Mouse (Mus musculus): ENCODE data around the gene Mrps6.
"Not testable (repeated sequence)": the region's sequence is repeated elsewhere in the genome, so short reads cannot be mapped to it uniquely, and the experiment has no call there.

Gene Mrps6

DNA sequence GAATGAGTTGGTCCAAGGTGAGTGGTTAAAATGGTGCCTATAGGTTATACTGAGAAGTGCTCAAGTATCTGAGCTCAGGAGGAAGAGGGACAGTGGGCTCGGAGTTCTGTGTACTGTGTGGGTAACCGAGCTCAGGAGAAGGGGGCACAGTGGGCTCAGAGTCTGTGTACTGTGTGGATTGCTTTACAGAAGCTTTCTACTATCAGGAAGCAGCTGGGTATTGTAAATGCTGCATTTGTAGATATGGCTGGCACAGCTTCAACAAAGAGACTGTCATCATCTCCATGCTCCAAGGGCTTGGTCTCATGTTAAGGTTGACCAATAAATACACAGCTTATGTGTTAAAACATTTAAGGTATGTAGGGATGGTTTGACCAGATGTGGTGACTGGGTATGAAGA, 6.7 kb downstream of the Mrps6 start:
- no peak for DNase-seq

DNA sequence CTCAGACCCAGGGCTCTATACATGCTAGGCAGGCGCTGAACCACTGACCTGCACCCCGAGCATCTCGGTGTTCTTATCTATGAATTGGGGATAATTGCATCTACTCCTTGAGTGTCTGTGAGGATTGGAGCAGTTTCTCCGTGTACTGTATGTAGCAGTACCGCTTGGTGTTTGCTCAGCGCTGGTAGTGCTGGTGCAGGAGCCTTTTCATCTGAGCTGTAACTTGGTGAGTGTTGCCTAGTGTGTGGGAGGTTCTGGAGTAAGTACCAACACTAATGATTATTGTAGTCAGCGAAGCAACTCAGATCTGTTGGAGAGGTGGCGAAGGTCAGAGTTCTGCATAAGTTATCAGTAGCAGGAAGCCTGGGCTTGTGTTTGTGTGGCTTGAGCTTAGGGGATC, 12.3 kb downstream of the Mrps6 start:
- DNase-seq = peak; percentile 66

DNA sequence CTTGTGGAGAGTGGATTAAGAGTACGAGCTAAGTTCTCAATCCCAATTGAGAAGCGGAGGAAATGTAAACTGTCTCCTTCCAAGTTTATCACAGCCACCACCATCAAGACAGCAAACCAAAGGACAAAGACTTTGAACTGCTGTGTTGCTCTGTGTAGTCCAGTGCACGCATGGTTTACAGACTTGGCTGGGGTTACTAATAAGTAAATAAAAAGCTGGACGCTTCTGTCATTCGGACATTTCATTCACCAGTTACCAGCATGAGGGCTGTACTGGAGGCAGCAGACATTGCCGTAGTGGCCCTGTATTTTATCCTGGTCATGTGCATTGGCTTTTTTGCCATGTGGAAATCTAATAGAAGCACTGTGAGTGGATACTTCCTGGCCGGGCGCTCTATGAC, 18.7 kb downstream of the Mrps6 start:
- DNase-seq = no peak

DNA sequence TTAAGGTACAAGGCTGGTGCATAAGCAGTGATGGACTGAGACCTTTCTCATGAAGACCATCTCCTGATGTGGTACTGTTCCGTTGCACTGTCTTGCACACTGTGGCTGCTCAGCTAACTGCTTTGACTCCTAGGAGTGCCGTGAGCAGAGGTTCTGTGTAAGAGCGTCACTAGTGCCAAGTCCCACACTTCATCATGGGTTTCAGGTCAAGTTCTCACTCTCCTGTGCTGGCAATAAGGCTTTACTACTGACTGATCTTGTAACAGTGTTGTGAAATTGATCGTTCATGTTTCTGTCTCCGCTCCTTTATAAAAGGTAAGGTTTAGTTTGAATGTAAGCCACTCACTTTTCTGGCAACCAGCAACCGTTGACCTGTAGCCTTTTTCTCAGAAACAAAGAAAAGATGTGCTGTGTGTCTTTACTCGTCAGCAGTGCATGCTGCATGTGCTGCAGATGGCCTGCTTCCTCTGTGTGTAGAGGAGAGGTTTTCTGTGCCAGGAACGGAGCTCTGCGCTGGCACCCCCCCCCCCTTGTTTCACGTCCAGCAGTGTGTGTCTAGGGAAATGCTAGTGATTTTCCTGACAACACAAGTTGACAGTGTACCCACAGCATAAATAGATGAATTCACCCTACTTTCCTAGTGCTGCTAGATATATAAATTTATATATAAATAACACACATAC, 25.8 kb downstream of the Mrps6 start:
- peak; percentile 68 for DNase-seq

DNA sequence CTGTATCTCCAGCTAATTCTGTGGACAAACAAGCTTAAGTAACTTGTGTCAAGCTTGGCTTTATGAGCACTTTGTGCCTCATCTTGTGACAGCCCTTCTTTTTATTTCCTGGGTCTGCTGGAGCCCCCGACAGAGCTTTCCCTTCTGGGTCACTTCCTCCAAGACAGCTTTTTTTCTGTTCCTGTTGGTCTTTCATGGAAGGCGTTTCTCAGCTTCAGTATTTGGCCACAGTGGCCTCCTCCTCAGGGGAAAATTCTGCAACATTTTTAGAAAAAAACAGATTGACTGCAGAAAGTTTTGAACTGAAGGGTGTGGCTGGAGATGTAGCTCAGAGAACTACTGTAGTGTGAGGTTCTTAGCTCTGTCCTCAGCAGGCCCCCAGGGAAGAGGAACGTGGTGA, 31.2 kb downstream of the Mrps6 start:
- DNase-seq = peak; percentile 76

DNA sequence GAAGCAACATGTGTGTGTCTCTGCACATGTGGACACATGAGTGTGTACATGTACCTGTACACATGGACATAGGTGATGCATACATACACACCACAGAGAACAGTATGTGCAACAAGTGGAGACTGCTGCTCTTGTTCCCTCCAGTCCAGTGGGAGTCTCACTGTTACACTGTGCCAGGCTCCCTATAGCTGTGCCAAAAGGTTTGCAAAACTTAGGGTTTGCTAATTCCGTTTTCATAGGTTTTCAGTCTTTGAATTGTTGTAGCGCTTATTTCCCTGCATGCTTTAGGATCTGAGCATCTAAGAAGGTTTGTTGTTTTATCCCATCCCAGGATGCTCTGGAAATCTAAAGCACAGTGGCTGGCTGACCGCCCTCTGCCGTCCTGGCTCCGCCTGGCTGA, 33.8 kb downstream of the Mrps6 start:
- DNase-seq = peak; percentile 79

DNA sequence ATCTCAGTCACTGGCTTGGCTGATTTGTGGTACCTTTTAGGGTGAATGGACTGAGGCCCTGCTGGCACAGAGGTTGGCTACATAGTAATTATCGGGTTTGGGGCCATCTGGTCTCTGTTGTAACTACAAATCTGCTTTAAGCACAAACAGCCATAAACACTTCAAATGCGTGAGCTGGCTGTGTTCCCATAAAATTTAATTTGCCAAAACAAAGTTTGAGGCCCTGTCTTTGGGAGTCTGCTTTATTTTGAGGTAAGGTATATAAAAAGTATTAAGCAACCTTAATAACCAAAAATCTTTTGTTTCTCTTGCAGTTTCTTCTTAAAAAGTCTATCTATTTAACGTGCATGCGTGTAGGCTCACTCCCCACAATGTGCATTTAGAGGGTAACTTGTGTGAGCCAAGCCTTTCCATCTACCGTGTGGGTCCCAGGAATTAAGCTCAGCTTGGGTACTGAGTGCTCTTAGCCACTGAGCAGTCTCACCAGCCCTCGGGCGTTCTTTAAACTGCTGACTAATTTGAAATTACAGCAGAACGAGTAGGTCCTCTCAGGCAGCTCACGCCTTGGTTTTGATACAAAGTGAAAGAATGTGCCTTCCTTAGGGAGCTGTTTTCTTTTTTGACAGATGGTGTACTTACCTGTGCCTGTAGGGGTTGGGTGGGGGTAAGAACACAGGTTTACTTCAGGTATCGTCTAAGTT, 40.4 kb downstream of the Mrps6 start:
- peak; percentile 30 for DNase-seq

DNA sequence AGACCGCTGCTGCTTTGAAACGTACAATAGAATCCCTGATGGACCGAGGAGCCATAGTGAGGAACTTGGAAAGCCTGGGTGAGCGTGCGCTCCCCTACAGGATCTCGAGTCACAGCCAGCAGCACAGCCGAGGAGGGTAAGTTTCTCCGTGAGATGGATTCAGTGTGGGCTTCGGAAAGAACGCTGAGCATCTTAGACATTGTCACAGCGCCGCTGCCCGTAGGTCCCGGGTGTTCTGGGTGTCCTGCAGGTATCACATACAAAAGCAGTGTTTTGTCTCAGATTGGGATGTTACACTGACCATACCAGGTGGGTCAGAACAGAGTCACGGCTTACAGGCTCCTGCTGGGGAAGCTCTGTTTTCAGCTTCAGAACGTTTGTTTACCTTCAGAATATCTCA, 41.5 kb downstream of the Mrps6 start:
- peak; percentile 55 for DNase-seq

DNA sequence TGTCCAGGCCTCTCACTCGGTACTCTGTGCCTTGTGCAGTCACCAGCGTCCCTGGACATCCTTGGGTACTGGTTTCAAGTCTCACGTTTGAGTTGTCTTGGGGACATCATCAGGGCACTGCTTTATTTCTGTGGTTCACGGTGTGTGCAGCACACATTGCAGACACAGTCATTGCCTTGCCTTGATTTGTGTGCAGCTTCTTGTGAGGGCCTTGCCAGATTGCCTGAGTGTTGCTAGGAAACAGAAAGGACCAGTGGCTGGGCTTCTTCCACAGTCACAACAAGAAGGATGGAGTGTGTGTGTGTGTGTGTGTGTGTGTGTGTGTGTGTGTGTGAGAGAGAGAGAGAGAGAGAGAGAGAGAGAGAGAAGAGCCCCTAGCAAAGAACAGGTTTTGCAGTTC, 42.0 kb downstream of the Mrps6 start:
- no peak for DNase-seq

DNA sequence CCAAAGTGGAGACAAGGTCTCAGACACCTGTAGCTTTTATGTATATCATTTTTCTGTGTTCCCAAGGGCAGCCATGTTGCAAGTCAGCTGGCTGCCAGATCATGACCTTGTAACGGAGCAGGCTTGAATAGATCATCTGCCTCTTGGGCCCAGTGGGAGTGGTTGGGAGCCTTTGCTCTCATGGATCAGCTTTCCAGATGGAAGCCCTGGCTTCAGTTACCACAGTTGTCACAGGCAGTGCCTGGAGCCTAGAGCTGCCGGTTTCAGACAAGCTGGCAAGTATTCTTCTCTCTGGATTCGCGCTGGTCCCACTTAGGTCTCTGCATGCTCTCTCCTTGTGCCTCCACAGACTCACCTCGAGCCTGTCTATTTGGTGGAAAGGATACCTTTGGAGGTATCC, 44.0 kb downstream of the Mrps6 start:
- DNase-seq = peak; percentile 93

DNA sequence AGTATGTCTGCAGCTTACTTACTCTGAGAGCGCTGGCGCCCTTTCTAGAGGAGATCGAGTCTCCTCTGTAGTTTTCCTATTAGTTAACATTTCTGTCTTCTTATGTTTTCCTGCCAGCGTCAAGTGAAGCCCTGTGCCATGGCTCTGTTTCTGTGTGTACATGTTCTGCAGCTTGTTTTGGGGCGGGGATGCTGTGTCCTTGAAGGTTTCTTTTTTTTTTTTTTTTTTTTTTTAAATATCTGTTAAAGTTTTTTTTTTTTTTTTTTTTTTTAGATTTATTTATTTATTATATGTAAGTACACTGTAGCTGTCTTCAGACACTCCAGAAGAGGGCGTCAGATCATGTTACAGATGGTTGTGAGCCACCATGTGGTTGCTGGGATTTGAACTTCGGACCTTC, 44.9 kb downstream of the Mrps6 start:
- DNase-seq = not testable (repeated sequence)

DNA sequence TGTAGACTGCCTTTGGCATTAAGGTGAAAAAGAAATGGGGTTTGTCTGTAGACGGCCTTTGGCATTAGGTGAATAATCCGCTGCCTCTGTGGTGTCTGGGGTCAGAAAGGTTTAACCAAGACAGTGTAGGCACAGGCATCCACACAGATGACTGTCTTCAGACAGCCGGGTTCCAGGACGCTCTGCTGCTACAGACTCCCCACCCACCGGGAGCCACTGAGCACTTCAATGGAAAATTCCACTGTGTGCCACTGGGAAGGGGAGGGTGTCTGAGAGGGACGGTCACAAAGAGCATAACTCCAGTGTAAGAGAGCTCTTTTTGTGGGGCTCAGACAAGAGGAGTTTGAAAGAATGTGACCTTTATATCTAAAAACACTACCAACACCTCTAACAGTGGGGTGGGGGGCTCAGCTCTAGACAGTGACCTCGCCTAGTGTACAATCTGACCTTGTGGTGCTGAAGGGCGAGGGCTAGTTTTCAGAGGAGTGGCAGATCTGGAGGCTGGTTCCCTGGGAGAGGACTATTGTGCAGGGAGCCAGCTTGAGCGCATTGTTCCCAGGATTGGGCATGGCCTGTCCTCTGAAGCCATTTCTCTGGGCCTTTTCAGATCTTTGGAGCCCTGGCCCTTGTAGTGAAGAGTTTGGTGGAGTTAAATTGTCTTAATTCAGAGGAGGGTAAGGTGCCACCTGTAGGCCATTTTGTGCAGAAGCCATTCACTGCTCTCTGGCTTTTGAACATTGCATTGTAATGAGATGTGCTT, 45.7 kb downstream of the Mrps6 start:
- peak; percentile 80 for DNase-seq

DNA sequence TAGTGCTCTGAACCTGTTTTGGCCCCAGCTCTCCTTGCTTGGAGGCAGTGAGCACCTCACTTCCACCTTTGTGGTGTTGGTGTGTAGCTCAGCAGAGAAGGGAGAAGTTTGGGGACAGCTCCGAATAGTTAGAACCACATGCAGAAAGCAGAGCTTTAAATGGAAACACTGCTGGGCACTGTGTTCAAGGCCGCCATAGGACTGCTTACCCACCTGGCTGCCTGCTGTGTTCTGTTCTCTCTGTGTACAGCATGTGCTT, 46.2 kb downstream of the Mrps6 start:
- peak; percentile 61 for DNase-seq

DNA sequence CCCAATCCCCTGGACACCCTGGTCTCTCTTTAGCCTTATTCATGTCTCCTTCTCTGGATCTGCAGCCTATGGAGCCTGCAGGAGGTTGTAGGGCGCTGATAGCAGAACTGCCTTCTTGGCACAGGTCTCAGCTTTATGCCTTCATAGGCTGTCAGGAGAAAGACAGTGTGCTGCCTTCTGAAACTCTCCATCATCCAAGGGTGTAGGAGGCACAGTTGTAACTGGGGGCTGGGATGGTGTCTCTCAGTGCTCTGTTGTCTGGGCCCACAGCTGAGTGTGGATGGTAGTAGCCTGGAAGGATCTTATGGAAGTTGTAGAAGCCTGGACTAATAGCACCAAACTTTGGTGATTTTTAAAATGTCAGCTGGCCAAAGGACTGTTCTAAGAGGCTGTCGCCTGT, 46.9 kb downstream of the Mrps6 start:
- peak; percentile 74 for DNase-seq

DNA sequence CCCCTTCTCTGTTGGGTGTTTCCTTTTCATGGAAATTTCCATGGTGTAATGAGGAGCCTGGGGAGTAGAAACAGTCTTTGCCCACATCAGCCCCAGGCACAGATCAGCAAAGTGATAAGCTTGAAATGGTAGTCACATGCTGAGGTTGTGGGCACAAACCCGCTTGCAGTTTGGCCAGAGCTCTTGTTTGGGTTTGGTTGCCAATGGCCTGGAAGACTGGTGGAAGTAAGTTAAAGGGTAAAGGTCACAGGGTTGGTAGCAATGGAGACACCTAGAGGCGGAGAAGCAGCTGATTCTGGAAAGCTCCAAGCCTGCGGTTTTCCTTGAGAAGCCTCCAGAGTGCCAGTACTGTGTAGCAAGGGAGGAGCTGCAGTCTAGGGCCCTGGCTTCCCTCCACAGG, 47.6 kb downstream of the Mrps6 start:
- DNase-seq = peak; percentile 86

DNA sequence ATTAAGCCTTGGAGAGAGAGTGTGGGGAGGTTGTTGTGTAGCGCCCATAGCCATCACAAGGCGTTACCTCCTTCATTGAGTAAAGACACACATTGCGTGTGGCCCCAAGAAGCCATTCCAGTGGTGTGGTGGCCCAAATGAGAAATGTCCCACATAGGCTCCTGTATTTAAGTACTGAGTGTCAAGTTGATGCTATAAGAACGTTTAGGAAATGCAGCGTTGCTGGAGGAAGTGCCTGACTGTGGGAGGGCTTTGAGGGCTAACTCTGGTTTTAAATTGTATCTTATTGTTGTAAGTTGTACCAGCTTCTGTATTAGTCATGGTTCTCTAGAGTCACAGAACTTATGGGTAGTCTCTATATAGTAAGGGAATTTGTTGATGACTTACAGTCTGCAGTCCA, 49.3 kb downstream of the Mrps6 start:
- DNase-seq = peak; percentile 66

DNA sequence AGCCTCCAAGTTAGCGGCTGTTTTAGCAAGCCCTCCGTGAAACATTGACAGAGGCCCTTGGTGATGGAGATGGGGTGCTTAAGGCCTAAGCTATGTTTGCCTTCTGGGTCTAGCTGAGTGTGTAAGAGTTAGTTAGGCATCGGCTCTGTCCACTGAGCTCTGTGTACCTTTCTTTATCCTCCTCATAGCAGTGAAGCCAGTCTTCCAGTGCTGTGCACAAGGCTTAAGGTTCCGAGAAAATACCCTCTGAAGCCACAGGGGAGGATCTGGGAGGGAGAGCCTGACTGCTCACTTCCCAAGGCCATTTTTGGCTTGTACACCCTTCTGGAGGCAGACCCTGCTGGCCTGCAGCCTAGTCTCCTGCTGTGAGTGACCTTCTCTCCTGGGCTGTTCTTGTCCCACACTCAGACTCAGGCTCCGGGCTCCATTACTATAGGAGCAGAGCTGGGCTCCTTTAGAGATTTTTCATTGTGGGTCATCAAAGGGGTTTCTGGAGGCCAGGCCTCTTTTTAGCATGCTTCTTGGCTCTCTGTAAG, 56.7 kb downstream of the Mrps6 start:
- DNase-seq = peak; percentile 95

DNA sequence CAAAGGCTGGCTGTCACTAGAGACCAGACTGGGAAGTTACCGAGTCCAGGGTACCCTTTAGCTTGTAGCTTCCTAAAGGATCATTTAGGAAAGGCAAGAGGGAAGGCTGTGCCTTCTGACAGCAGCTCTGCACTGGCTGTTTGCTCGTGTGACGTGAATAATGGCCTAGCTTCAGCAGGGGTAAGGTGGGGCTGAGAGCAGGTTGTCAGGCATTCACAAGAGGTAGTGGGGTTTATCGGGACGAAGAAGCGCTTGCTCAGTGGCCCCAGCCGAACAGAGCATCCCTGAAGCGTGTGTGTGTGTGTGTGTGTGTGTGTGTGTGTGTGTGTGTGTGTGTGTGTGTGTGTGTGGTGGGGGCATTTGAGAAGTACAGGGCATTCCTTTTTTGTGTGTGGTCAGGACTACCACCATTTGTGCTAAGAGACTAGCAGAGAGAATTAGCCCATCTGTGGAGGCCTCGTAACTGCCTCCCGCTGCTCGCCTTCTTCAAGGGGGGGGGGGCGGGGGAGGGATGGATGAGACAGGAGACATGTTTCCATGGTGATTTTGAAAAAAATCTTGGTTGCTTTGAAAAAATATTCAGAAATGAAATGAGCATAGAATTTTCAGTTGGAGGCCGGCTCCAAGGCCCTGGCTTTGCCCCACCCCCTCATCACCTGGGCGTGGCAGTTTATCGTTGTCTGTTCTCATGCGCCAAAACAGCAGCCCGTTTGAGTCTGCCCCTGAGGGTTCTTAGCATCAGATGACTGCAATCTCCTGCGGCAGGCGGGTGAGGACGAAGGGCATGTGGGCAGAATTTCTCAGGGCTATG, 57.7 kb downstream of the Mrps6 start:
- no peak for DNase-seq

DNA sequence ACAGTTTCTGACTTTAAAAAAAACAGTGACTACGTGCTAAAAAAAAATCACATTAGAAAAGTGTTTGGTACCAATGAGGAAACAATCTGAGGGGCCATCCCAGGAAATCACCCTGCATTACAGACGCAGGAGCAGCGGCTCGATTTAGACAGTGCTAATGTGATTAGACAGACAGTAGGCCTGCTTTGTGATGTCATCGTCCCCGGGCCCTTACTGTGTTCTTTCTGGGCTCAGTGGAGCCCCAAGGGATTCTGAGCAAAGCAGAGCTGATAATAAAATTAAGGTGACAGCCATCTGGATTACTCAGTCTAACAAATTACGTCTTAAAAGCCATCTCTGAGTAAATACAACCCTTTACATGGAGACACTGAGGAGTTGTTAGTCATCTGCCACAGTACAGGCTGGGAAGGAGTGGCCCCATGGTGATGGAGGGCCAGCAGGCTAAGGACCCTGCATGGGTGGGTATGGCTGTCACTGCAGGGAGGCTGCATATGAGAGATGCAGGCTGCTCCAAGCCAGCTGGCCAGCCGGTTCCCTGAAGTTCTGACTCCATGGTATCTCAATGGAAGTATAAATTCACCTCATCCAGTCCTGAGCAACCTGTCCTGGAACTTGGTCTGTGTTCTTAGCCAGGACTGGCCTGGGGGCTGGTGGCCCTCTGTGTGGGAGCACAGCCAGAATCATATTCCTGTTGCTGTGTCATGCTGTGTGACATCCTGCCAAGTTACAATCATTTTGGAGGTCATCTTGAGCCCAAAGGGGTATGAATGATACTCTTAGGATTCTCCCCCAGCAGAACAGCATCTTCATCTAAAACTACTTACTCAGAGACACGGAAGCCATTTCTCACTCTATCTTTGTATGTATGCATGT, 59.5 kb downstream of the Mrps6 start:
- DNase-seq = peak; percentile 90

DNA sequence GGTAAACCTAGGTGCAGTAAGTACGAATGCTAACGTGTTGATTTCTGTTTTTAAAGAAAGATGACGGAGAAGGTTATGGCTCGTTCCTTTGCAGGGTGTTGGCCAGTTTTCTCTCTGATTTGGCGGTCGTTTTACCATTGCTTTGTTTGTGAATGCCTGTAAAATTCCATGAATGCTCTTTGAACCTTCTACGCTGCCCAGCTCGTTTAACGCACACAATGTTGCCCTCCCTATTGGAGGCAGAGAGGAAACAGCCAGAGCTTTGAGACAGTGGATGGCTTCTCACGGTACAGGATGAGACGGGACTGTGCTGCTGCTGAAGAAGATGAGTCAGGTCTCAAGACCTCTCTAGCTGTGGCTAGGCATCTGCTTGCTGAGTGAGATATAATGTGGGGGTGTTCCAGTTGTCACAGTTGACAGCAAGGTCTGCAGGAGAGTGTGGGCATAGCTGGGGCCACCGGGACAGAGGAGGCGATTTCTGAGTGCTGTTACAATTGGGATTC, 61.0 kb downstream of the Mrps6 start:
- no peak for DNase-seq

DNA sequence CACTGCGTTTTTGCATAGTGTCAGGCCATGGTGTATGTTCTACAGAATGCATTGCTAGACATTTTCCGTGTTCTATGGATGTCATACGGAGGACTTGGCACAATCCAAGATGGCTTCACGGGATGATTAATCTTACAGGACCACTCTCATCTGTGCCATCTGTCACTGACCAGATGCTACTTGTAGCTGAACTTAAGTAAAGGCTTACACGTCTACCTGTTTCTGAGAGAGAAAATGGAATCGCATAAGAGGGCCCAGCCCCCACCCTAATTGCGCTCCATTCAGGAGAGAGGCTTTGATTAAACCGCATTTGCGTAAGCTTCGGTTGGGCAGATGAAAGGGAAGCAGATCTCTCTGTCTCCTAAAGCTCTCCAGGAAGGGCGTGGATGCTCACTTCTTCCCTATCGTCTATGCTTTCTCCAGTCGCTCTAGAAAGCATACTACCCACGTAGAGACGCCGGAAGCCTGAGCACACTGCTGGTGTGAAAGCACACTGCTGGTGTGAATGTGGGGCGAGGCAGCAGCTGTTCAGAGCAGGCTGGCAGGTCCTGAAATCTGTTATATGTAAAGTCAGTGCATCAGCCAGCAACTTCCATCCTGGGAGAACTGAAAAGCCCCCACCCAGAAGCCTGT, 62.9 kb downstream of the Mrps6 start:
- no peak for DNase-seq
